Mouse (Mus musculus) c-Kit-positive CD71-positive TER-119-negative erythroid progenitor cells, embryonic 14.5 days (primary cell): ENCODE results near the gene Slc38a4.

ENCODE experiments used
- DNase-seq: peaks from one replicate; pipeline ENCODE4 v3.0.0-alpha.2; 2013; ENCODE audit warnings: low read depth

The Slc38a4 gene

GRCm38 (mm10) chr15:97015036-97015596, 40.6 kb downstream of the Slc38a4 start:
- no peak for DNase-seq

DNA sequence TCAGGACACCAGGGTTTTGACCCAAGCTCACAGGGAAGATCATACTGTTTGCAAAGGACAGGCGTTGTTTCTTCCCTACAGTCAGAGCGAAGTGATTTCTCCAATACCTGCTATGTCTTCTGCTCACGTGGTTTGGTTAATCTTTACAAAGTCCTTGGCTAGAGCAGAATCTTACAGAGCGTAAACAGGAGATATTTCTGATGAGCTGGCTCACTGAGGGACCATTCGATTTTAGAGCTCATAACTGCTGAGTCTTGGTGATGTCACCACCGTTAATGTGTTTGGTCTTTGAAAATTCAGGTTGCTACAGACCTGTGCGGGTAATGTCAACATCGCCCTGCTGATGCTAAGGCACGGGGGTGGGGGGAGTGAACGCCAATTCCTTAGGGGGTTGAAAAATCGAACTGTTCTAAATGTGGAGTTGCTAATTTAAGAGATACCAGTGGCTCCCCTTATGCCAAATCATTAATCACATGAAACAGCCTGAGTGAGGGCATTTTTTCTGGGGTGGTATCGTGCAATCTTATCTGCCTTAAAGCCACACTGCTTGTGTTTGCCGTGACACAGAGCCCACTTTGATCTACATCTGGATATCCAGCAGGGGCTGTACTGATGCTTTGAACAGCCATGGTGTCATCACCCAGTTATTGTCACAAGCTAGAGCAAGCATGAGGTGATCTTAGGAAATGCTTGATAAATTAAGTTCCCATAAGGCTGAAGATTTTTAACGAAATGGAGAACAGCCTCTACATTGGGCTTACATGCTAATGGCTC, 44.0 kb downstream of the Slc38a4 start:
- DNase-seq, result no peak

GRCm38 (mm10) chr15:97009271-97009670, 46.5 kb downstream of the Slc38a4 start:
- DNase-seq, result no peak

DNA sequence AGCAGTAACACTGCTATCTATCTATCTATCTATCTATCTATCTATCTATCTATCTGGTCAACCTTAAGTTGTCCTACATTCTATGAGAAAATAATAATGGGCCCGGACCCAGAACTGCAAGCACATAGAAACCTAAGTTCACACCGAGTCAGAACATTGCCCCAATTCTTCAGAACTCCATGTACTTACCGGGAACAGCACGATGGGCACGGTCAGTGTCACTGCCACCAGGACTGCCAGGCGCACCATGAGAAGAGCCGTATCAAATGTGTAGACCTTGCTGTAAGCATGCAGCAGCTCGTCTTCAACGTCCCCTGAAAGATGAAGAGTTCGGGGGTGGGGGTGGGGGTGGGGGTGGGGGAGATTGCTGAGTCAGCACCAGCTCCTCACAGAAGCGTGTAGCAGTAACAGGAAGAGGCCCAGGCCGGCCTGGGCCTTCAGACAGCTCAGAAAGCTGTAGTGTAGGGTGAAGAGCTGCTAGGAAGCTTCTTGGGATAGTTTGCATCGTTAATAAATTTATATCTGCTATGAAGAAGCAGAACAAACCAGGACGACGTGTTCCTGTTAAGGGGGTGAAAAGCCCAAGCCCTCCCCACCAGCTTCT, 50.0 kb downstream of the Slc38a4 start:
- no peak for DNase-seq

DNA sequence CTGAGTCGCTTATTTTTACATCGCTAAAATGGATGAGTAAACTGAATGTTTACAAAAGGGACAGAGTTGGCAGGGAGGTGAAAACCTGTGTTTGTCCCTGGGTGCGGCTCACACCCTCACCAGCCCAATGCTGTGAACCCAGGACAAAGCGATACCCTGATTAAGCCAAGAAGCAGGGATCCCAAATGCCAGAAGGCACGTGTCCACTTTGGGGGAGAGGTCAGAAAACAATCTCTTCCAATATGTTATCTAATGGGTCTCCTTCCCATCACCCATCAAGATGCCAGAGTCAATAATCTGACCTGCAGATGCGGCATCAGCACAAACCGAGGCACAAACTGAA, 51.3 kb downstream of the Slc38a4 start:
- DNase-seq, result no peak

DNA sequence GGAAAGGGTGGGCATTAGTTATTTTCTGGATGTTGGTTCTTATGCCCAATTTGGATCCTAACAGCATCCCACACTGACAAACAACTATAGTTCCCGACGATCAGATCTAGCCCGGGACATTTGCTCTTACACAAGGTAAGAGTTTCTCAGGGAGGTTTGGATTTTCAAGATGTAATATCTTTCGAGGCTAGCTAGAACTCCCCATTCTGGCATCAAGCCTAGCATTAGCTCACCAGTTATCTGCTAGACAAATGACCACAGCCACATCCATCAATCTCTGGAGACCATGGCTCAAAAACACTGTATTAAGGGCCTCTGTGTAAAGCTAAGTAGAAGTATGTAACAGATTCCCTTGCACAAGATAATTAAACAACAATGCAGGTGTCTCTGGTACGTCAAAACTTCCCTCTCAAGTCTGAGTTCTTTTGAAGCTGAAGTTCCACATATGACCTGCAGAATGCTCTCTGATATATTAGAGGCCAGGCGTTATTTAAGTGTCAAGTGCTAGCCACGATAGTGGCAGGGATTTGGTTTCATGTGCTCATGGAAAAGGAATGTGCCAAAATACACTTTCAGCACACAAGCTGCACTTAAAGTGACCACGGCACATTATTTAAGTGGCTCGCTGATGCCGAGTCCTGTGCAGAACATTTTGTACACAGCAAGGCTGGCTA, 51.8 kb downstream of the Slc38a4 start:
- no peak for DNase-seq

DNA sequence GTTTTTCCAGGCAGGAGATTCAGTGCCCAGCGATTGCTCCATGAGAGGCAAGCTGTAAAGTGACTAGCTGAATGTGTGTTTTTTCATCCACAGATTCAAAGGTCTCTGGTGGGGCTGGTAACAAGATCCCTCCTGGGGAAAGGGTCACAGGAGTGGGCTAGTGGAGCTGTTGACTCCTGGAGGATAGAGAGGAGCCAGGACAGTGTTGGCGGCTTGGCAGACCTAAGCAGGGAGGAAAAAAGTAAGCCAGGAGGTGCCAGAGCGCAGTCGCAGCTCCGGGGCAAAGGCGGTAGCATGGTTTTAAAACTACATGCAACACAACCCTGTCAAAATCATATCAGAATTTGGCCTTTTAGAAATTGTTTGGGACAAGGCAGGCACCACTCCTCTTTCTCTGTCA, 52.6 kb downstream of the Slc38a4 start:
- DNase-seq, result no peak

GRCm38 (mm10) chr15:97002752-97003151, 53.0 kb downstream of the Slc38a4 start:
- no peak for DNase-seq

GRCm38 (mm10) chr15:97001886-97002285, 53.9 kb downstream of the Slc38a4 start:
- DNase-seq, result no peak

DNA sequence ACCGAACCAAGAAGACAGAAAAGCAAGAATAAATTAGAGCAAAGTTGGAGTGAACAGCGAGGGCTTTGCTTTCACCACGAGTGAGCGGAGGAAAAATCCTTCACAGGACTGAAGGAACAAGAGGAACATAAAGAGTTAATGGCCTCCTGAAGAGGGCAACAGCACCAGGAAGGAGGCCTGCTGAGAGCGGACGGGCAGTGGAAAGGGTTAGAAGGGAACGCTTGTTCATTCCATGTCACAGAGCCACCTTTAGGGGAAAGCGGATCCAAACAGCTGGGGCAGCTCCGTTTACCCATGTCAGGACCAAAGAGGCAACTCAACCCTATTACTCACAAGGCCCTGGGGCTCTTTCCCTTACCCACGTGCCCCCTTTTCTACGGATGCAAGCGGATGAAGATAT, 54.3 kb downstream of the Slc38a4 start:
- DNase-seq, result no peak

DNA sequence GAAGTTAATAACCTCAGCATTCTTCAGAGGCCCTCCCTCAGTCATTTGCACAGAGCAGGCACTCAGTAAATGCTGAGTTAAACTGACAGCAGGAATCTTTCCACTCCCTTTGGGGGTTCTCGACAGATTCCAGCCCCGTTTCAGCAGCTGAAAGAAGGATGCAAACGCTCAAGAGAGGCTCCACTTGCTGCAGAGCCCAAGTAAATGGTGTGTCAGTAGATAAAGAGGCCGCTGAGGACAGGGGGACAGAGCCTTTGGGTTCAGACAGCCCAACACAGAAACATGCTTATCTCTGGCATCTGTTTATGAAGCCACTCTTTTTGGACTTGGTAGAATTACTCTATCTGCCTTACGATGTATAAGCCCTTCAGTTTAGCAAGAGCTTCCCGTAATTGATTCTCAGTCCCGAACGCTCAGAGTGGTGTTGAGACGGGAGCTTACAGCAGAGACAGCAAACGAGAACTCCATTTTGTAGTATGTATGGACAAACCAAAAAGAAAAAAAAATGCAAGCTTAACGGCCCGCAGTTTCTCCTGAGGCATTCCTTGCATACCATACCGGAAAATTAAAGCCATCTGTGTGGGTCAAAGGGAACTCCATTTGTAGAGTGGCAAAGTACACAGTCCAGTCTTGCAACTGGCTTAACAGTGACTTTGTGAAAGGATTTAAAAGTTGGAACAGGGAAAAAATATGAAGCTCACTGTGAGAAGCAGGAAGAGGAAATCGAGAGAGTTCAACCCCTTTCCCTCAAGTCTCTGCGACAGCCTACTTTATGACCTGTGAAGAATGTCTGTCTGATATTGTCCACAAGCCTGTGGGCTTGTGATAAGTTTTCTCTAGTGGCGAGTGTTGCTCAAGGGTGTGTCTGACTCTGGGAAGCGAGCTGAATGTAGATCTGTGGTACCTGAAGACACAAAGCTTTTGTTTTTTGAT, 55.2 kb downstream of the Slc38a4 start:
- no peak for DNase-seq

GRCm38 (mm10) chr15:96999401-96999800, 56.4 kb downstream of the Slc38a4 start:
- DNase-seq, result no peak

DNA sequence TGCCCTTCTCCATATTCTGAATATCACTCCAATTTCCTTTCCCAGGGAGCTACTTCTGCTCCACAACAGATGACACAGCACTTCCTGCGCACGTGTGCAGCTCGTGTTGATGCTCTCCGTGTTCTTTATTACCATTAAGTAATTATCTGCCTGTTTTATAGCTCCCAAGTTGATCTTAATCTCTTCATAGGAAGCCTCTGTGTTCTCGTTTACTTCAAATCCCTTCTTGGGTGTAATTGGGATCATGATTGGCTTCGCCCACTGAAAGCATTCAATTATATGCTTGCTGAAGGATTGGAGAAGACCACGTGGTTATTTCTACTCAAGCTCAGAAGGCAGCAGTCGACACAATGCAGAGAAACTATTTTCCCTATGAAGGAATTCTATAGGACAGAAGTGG, 70.1 kb downstream of the Slc38a4 start:
- no peak for DNase-seq

GRCm38 (mm10) chr15:96983581-96984330, 72.0 kb downstream of the Slc38a4 start:
- DNase-seq, result no peak

GRCm38 (mm10) chr15:96975125-96975524, 80.6 kb downstream of the Slc38a4 start:
- DNase-seq, result no peak

DNA sequence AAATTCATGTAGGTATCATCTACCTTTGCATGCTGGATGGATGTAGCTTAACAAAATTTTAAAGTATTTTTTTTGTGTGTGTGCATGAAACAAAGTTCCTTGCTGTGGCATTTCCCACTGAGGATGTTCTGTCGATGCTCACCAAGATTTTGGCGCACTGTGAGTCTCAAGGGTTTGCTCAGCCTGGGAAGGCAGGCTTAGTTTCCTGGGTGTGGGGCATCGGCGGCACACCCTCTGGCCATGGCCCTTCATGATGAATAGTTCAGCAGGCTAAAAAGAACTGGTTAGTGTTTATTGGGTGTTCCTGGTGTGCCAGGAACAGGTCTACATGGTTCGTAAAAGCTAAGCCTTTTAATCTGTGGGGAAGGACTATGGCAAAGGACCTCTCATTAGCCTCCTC, 81.6 kb downstream of the Slc38a4 start:
- DNase-seq, result no peak

GRCm38 (mm10) chr15:96973370-96973769, 82.4 kb downstream of the Slc38a4 start:
- no peak for DNase-seq

DNA sequence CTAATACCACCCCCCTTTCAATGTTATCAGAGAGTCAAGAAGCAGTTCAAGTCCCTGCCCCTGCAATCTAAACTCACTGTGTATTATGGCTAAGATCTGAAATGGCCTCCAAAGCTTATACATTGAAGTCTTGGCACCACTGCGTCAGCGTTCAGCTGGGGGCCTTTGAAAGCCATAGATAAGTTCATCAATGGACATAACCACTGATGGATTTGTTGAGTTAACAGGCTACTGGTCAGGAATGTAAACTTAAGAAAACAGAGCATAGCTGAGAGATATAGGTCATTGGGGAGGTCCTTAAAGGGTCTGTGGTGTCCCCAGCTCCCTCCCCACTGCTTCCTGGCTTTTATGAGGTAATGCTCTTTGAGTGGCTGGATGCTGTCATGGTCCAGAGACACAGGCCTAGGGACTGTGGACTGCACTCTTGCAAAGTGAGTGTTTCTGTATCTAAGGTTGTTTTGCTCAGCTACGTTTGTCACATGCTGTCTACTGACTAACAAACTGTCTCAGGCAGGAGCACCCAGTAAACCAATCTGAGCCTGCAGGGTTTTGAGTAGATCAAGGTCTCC, 83.0 kb downstream of the Slc38a4 start:
- no peak for DNase-seq

DNA sequence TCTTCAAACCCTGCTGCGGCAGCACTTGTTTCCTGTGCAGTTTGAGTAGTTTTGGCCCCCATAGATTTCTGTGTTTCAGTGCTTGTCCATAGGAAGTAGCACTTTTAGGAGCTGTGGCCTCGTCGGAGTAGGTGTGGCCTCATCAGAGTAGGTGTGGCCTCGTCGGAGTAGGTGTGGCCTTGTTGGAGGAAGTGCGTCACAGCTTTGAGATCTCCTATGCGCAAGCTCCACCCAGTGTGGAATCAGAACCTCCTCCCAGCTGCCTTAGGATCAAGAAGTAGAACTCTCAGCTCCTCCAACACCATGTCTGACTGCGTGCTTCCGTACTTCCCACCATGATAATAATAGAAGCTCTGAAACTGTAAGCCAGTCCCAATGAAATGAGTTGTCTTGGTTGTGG, 83.8 kb downstream of the Slc38a4 start:
- no peak for DNase-seq

DNA sequence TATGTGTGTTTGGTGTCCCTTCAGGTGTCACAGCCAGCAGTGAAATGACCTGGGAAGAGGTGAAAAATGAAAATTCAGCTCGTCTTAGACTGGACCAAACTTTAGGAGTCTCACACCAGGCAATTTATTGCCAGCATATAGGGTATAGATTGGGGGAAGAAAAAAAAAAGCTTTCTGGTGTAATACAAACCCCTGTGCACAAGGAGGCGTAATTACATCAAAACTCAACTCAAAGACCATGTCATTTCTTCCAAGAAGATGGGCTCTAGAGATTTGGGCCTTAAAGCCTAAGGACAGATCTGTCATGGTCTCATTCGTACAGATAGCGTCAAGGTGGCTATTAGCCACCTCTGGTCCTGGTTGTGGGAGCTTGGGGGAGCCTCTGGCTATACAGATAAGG, 86.0 kb downstream of the Slc38a4 start:
- DNase-seq, result no peak

GRCm38 (mm10) chr15:96968741-96969140, 87.0 kb downstream of the Slc38a4 start:
- no peak for DNase-seq
